Mouse (Mus musculus): Measurements from ENCODE around the gene Tmem14a.
"Not testable (repeated sequence)": the region's sequence is repeated elsewhere in the genome, so short reads cannot be mapped to it uniquely, and the experiment has no call there.

GRCm38 (mm10) chr1:21228740-21229722 is 10.7 kb downstream of the Tmem14a start:
- TF ChIP-seq MAX (IDR thresholded peaks at IDR 0.05; ENCODE audit: low read length); USF2 (conservative IDR thresholded peaks at IDR 0.05; ENCODE audit: low read depth, low read length); POLR2A (IDR thresholded peaks at IDR 0.05; ENCODE audit: low read depth, low read length); CTCF (conservative IDR thresholded peaks at IDR 0.05 in 1 of 2, IDR thresholded peaks at IDR 0.05 in 1 of 2; ENCODE audit: low read depth in 2 of 2, low read length in 2 of 2); EP300 (IDR thresholded peaks at IDR 0.05; ENCODE audit: low read length); TCF12 (IDR thresholded peaks at IDR 0.05; ENCODE audit: low read depth, low read length); MXI1 (IDR thresholded peaks at IDR 0.05; ENCODE audit: low read depth, low read length); NELFE (IDR thresholded peaks at IDR 0.05; ENCODE audit: low read depth, low read length); ZKSCAN1 (IDR thresholded peaks at IDR 0.05; ENCODE audit: borderline replicate concordance, low read depth, low read length); MAZ (IDR thresholded peaks at IDR 0.05; ENCODE audit: low read depth, low read length); ETS1 (conservative IDR thresholded peaks at IDR 0.05; ENCODE audit: low read depth, low read length): not testable (repeated sequence)

Data from CH12.LX (cell line).